Mouse (Mus musculus) forebrain, embryonic 14.5 days (tissue): ENCODE measurements around the gene Gm11444. TPM values are rescaled to one million over a fixed set of nuclear protein-coding genes. Genes with fewer than 3 reads are reported as not detected.

Experiments used
- ATAC-seq: fragments of 200-750 bp; cut with Nextera tagmentation; 2 replicates; pipeline ENCODE4 v1.8.0; 2017; ENCODE audit warnings: mild to moderate bottlenecking, moderate library complexity
- DNase-seq: peaks from one replicate; pipeline ENCODE4 v3.0.0-alpha.2; 2015; ENCODE audit warnings: low spot score
- H3K27ac ChIP-seq: fragments of 300-500 bp; sonication (generic); 2 replicates; pipeline ENCODE4 v1.5.1; 2014; ENCODE audit warnings: low read depth, mild to moderate bottlenecking, control low read depth, low read length, moderate library complexity
- H3K27me3 ChIP-seq: fragments of 300-500 bp; sonication (generic); replicated peaks from 2 replicates; pipeline ENCODE4 v1.6.1; 2014; ENCODE audit warnings: low read length, control low read depth, mixed read lengths; ENCODE audit not compliant: control insufficient read depth, insufficient read depth
- H3K36me3 ChIP-seq: fragments of 300-500 bp; sonication (generic); 2 replicates; pipeline ENCODE4 v1.6.1; 2014; ENCODE audit warnings: low read length, control low read depth; ENCODE audit not compliant: control insufficient read depth, insufficient read depth
- H3K4me1 ChIP-seq: fragments of 300-500 bp; sonication (generic); 2 replicates; pipeline ENCODE4 v1.6.1; 2014; ENCODE audit warnings: antibody characterized with exemption, low read length, control low read depth; ENCODE audit not compliant: control insufficient read depth, insufficient read depth
- H3K4me2 ChIP-seq: fragments of 300-500 bp; sonication (generic); 2 replicates; pipeline ENCODE4 v1.6.1; 2014; ENCODE audit warnings: mild to moderate bottlenecking, control low read depth, low read length
- H3K4me3 ChIP-seq: fragments of 300-500 bp; sonication (generic); 2 replicates; pipeline ENCODE4 v1.5.1; 2014; ENCODE audit warnings: low read depth, low read length, control low read depth
- H3K9ac ChIP-seq: fragments of 300-500 bp; sonication (generic); 2 replicates; pipeline ENCODE4 v1.6.1; 2014; ENCODE audit warnings: mild to moderate bottlenecking, low read length, control low read depth, moderate library complexity
- H3K9me3 ChIP-seq: fragments of 300-500 bp; sonication (generic); replicated peaks from 2 replicates; pipeline ENCODE4 v1.6.1; 2016; ENCODE audit warnings: low read length, control low read depth, mixed read lengths; ENCODE audit not compliant: control insufficient read depth
- WGBS: fragments of 180-500 bp; shearing (Covaris S2); extraction: QIAGEN DNeasy Blood & Tissue Kit; methylation state at CpG from one replicate; pipeline ENCODE4 v1.1.7; 2014; 5-methylcytosine and 5-hydroxymethylcytosine counted together
- polyA plus RNA-seq: library from polyadenylated mRNA; unstranded; fragments of >200 nt; fragmentation: Nextera tagmentation; extraction: Ambion mirVana; gene quantifications from 2 replicates; pipeline ENCODE4 v1.2.1, GENCODE M21; 2014

Gene Gm11444
- polyA plus RNA-seq, 1 experiment from 2014 or later = not detected

DNA sequence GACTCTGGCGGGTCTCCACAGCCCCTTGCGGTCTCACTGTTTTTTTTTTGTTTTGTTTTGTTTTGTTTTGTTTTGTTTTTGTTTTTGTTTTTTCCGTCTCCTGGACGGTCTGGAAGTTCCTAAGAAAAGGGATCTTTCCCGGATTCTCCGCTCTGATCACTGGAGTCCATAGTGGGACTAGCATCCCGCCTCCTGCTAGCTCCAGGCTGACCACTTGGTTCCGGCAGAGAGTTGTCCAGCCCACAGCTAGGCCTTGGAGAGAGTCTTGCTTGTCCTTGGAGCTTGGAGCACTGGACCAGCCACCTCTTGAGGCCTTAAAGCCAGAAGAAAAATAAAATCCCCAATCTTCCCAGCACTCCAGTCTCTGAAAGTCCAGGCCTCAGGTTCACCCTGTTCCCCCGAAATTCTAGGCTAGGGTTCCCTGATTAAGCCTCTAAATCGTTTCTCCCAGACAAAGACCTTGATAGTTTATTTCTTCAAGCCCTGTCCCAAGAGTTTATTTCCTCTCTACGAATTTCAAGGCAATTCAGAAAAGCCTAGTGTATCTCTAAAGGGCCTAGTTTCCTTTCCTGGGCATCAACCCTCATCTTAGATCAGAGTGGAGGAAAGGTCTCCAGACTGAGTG lies 16.3 kb downstream of the Gm11444 start:
- no peak overlapping the region for H3K9ac ChIP-seq
- no peaks in the 10 kb centered on the region for H3K9me3 ChIP-seq
- H3K4me1 ChIP-seq = peaks cover 13% of the 10 kb centered on the region
- no peak overlapping the region for H3K4me3 ChIP-seq
- no peak for ATAC-seq
- DNase-seq = peak; percentile 22
- H3K4me2 ChIP-seq = no peak overlapping the region
- H3K27ac ChIP-seq = no peak overlapping the region
- WGBS = 2% methylated on average over 11 of the region's 11 CpGs
- H3K27me3 ChIP-seq = peaks cover 82% of the 10 kb centered on the region
- no peaks in the 10 kb centered on the region for H3K36me3 ChIP-seq

DNA sequence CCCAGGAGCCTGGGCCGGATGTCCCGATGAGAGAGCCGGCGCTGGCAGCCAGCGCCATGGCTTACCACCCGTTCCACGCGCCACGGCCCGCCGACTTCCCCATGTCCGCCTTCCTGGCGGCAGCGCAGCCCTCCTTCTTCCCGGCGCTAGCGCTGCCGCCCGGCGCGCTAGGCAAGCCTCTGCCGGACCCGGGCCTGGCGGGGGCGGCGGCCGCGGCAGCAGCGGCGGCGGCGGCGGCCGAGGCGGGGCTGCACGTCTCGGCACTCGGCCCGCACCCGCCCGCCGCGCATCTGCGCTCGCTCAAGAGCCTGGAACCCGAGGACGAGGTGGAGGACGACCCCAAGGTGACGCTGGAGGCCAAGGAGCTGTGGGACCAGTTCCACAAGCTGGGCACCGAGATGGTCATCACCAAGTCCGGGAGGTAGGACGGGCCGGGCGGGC lies 17.0 kb downstream of the Gm11444 start:
- Histone ChIP-seq H3K4me3 (peak overlapping the region; percentile 29), H3K9ac (peak overlapping the region; percentile 41; the same call in 1 of the 2 replicates), H3K27me3 (peaks cover 81% of the 10 kb centered on the region), H3K36me3 (no peaks in the 10 kb centered on the region), H3K9me3 (no peaks in the 10 kb centered on the region), H3K4me2 (peak overlapping the region; percentile 60), H3K27ac (no peak overlapping the region), H3K4me1 (peaks cover 13% of the 10 kb centered on the region)
- ATAC-seq = peak; percentile 16; the same call in 1 of the 2 replicates
- peak; percentile 37 for DNase-seq
- 1% methylated on average over 21 of the region's 54 CpGs for WGBS

DNA sequence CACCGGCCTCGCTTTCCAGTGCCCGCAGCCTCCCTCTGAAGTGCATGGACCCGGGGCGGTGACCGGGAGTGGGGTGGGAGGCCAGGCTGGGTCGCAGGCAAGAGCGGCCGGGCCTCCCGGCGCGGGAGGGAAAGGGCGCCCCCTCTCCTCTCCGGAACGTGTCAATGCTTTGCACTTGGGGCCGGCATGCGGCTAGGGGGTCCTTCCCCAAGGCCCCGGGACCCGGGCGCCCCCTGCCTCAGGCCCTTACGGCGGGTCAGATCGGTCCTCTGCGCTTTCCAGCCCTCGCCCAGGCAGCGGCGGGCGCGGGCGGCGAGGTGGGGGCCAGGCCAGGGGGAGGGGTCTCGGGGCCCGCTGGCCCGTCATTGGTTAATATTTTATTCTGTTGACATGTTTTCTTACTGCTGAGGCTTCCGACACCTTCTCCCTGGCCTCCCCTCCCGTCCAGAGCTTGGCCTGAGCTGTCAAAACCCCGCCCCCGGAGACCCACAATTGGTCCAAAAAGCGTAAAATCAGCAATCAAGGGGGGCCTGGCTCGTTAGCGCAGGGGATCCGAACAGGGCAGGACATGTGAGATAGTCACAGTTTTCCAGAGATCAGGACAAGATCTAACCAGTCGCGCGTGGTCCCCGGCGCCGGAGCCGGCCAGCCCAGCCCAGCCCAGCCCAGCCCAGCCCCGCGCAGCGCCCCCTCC lies 17.8 kb downstream of the Gm11444 start, which contains the start of gene Tbx2:
Gene Tbx2, plus strand, starts transcription at position 321 of the 694 bp plus-strand sequence.
- Histone ChIP-seq H3K9me3 (no peaks in the 10 kb centered on the region), H3K4me1 (peaks cover 13% of the 10 kb centered on the region), H3K27ac (no peak within 1 kb of the TSS), H3K4me3 (peak within 1 kb of the TSS; percentile 29), H3K9ac (peak within 1 kb of the TSS; percentile 41; the same call in 1 of the 2 replicates), H3K27me3 (peaks cover 82% of the 10 kb centered on the region), H3K36me3 (no peaks in the 10 kb centered on the region), H3K4me2 (peak within 1 kb of the TSS; percentile 60)
- WGBS = under 1% methylated on average over 41 of the region's 52 CpGs
- peak; percentile 29 for ATAC-seq
- peak; percentile 33 for DNase-seq

DNA sequence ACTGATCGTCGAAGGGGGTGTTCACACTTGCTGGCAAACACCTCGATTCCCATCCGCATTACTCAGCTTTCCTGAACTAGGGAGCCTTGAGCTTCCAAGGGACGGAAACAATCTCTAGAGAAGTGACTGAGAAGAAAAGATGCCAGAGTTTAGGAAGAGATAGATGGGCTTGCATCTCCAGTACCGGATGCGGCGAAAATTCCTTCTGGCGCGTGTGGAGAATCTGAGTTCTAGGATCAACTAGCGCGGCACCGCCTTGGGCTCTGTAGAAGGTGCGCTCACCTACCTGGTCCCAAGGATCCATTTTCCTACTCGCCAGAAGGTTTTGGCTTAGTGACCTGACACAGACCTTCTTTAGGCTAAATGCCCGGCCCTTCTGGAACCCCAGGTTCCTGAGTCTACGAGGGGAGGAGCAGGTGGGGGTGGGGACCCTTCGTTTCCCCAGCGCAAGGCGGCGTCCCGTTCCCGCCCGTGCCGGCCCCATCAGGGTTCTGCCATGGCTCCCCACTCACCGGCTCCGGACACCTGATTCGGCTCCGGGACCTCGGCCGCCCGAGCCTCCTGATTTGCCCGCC lies 18.4 kb downstream of the Gm11444 start:
- H3K4me1 ChIP-seq = peaks cover 13% of the 10 kb centered on the region
- DNase-seq (peak; percentile 28), ATAC-seq (0 out of 2 replicates have a peak, but pooled peaks have one; percentile 14)
- H3K27ac ChIP-seq = no peak overlapping the region
- no peaks in the 10 kb centered on the region for H3K36me3 ChIP-seq
- H3K9ac ChIP-seq = peak overlapping the region; percentile 17; the same call in 1 of the 2 replicates
- no peaks in the 10 kb centered on the region for H3K9me3 ChIP-seq
- peak overlapping the region; percentile 29 for H3K4me3 ChIP-seq
- peak overlapping the region; percentile 60 for H3K4me2 ChIP-seq
- WGBS = under 1% methylated on average over 33 of the region's 33 CpGs
- H3K27me3 ChIP-seq = peaks cover 85% of the 10 kb centered on the region

DNA sequence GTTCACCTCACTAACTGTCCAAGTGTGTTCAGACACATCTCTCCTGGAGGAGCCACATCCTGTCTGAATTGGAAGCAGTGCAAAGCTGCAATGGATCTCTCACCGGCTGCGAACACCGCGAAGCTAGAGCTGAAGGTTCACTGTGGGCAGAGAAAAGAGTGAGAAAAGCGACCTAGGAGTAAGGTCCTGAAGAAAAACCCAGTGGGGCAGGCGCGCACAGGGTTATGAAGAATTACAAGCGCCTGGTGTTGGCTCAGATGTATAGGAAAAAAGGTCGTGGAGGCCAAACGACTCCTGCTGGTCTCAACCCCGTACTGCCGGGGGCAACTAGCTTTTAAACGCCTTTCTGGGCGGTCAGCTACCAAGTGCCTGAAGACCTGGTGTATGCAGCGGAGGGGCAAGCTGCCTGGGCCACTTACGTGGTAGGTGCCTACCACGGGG lies 19.2 kb downstream of the Gm11444 start:
- Histone ChIP-seq H3K36me3 (no peaks in the 10 kb centered on the region), H3K27ac (no peak overlapping the region), H3K9ac (no peak overlapping the region), H3K4me2 (no peak overlapping the region), H3K4me1 (peaks cover 13% of the 10 kb centered on the region), H3K4me3 (no peak overlapping the region), H3K9me3 (no peaks in the 10 kb centered on the region), H3K27me3 (peaks cover 85% of the 10 kb centered on the region)
- ATAC-seq (no peak), DNase-seq (no peak)
- 2% methylated on average over 17 of the region's 17 CpGs for WGBS

DNA sequence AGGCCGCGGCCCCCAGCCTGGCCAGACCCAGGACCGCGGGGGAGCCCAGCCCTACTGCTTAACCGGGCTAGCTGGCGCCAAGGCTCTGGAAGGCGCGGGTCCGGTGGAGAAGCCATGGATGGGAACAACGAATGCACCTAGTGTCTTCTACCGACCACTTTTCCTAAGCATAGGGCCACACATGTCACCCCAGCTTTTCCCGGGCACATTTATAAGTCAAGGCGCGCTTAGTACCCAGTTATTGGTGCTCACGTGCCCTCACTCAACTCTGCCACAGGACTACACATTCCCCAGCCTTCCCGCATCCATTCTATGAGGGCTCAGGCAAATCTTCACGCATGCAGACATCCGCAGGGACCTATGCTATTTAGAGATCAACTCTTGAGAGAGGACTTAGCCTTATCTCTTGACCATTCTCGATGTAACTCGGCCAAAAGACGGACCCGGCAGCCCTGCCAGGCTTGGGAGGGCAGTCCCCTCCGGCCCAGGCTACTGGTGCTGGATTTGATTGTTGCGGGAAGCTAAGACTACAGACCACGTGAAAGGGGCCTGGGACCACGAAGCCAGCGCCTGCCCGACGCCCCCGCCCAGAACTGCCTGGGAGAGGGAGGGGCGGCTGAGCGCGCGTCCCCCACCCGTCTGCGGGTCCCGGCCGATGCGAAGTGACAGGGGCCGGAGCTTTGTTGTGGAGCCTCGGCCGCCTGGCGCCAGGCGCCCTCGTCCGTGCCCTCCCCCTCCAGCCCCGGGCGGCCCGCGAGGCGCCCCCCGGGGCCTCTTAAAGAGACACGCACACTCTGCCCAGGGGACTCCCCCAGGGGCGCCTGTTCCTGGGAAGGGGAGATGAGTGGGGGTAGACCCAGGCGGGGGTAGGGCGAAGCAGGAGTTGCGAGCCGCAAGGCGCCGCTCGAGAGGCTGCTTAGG lies 20.4 kb downstream of the Gm11444 start:
- ATAC-seq (peak; percentile 11; the same call in 1 of the 2 replicates), DNase-seq (no peak)
- H3K4me2 ChIP-seq = peak overlapping the region; percentile 38
- H3K4me3 ChIP-seq = peak overlapping the region; percentile 19
- no peaks in the 10 kb centered on the region for H3K36me3 ChIP-seq
- peaks cover 84% of the 10 kb centered on the region for H3K27me3 ChIP-seq
- WGBS = 2% methylated on average over 61 of the region's 61 CpGs
- H3K9me3 ChIP-seq = no peaks in the 10 kb centered on the region
- no peak overlapping the region for H3K27ac ChIP-seq
- H3K9ac ChIP-seq = no peak overlapping the region
- peaks cover 13% of the 10 kb centered on the region for H3K4me1 ChIP-seq

DNA sequence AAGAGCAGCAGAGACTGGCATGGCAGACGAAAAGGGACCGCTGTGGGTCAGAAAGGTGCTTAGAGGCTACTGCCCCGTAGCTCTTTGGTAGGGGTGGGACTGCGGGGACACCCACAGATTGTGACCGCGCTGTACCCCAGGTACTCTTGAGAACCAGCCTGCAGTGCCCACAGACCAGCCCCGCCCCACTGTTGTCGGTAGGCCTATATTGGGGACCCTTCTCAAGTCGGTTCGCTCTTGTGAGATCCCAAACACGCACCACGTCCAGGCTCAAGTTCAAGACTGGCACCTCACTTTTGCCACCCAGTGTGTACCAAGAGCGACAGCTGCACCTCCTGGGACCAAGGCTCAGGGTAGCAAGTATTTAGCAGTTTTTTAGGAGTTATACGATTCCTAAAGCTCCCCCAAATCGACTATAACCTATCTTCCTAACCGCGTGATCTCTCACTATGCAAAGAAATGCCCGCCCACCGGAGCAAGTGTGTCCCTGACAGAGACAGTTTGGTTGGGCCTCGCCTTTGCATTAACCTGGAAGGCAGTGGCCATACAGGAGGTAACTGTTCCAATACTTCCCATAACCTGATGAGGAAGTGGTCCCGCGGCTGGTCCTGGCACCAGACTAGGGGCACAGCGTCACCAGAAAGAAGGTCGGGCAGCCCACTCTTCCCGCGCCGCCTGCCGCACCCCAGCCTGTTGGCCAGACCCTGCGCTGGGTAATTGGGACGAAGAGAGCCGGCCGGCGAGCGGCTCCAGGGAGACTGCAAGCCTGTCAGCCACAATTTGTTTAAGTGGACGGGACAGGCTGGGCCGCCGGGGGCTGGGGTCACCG lies 21.2 kb downstream of the Gm11444 start:
- H3K9me3 ChIP-seq = no peaks in the 10 kb centered on the region
- no peak overlapping the region for H3K4me2 ChIP-seq
- H3K9ac ChIP-seq = no peak overlapping the region
- WGBS = 5% methylated on average over 38 of the region's 38 CpGs
- H3K36me3 ChIP-seq = no peaks in the 10 kb centered on the region
- DNase-seq = no peak
- no peak overlapping the region for H3K4me3 ChIP-seq
- ATAC-seq = no peak
- peaks cover 83% of the 10 kb centered on the region for H3K27me3 ChIP-seq
- peaks cover 13% of the 10 kb centered on the region for H3K4me1 ChIP-seq
- H3K27ac ChIP-seq = no peak overlapping the region

DNA sequence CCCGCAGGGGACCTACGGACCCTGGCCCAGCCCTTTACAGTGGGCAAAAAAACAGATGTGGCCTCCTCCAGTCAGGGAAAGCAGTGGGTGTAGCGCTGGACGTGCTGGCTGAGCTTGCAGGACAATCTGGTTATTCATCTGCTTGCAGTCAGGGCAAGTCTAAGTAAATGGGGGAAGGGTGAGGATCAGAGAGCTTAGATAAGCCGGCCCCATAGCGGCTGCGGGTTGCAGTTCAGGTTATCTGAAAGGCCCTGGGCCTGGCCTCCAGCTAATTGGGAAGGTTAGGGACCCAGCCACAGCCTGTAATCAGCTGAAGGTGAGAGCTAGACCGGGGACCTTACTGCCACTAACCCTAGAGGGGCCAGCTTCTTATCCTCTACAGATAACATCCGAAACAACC lies 22.8 kb downstream of the Gm11444 start:
- WGBS = 7% methylated on average over 9 of the region's 9 CpGs
- DNase-seq = no peak
- Histone ChIP-seq H3K9me3 (no peaks in the 10 kb centered on the region), H3K4me3 (no peak overlapping the region), H3K27me3 (peaks cover 86% of the 10 kb centered on the region), H3K36me3 (no peaks in the 10 kb centered on the region), H3K27ac (no peak overlapping the region), H3K9ac (no peak overlapping the region), H3K4me2 (no peak overlapping the region), H3K4me1 (peaks cover 9% of the 10 kb centered on the region)
- no peak for ATAC-seq
